Mouse (Mus musculus) layer of hippocampus, postnatal 36 days (tissue): ENCODE measurements around the gene As3mt. TPM values are rescaled to one million over a fixed set of nuclear protein-coding genes. Genes with fewer than 3 reads are reported as not detected.
"Not testable (repeated sequence)": the region's sequence is repeated elsewhere in the genome, so short reads cannot be mapped to it uniquely, and the experiment has no call there.

Experiments used
- DNase-seq, 2 experiments: peaks; one replicate each; pipeline ENCODE4 v3.0.0; 2022
- total RNA-seq, 2 experiments: library from RNA; stranded (reverse); gene quantifications; 2 replicates each; pipeline ENCODE4 v1.2.3; 2021

Gene As3mt
- total RNA-seq, 2 experiments from 2014 or later: 21.3 to 22.4 TPM

GRCm38 (mm10) chr19:46755066-46755465 lies 47.8 kb downstream of the As3mt start:
- DNase-seq: no peak

- no peak for DNase-seq
Observed at GRCm38 (mm10) chr19:46756221-46756620, 49.0 kb downstream of the As3mt start.

DNA sequence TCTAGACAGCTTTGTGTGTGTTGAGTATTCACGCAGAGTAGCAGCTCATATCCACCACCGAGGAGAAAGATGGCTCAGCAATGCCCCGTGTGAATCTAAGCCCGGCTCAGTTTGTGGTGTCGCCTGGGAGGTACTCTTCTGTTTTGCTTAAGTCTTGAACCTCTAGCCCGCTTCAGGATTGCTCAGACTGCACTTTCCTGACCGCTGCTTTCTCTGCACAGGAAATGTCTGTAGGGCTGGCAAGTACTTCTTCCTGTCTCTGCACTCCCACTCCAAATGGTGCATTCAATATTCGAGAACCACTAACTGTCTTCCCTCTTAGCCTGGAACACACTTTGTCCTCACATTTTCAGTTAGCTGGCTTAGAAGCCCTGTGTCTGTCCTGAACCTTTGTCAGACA lies 51.8 kb downstream of the As3mt start:
- DNase-seq: no peak

DNA sequence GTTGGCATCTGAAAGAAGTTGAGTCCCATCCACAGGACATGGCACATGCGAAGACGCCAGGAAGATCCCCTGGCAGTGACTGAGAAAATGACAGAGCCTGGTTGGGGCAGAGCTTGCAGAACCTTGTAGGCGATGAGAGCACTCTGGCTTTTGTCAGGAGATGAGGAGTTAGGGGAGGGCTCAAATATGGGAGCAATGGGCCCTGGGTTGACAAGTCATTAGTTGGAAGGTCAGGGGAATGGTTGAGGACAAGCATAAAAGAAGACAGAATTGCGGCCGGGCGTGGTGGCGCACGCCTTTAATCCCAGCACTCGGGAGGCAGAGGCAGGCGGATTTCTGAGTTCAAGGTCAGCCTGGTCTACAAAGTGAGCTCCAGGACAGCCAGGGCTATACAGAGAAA lies 52.7 kb downstream of the As3mt start:
- DNase-seq: not testable (repeated sequence)

- peak; percentile 81 to 85 for DNase-seq
Observed at GRCm38 (mm10) chr19:46760375-46761160, 53.3 kb downstream of the As3mt start.

GRCm38 (mm10) chr19:46761247-46761946 lies 54.1 kb downstream of the As3mt start, which contains the start of gene Cnnm2:
TSS of gene Cnnm2 (plus strand) at chr19:46761596.
- peak; percentile 100 for DNase-seq

DNA sequence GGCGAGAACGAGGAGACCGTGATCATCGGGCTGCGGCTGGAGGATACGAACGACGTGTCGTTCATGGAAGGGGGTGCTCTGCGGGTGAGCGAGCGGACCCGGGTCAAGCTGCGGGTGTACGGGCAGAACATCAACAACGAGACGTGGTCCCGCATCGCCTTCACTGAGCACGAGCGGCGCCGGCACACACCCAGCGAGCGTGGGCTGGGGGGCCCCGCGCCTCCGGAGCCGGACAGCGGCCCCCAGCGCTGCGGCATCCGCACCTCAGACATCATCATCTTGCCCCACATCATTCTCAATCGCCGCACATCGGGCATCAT lies 54.7 kb downstream of the As3mt start:
- no peak for DNase-seq

DNA sequence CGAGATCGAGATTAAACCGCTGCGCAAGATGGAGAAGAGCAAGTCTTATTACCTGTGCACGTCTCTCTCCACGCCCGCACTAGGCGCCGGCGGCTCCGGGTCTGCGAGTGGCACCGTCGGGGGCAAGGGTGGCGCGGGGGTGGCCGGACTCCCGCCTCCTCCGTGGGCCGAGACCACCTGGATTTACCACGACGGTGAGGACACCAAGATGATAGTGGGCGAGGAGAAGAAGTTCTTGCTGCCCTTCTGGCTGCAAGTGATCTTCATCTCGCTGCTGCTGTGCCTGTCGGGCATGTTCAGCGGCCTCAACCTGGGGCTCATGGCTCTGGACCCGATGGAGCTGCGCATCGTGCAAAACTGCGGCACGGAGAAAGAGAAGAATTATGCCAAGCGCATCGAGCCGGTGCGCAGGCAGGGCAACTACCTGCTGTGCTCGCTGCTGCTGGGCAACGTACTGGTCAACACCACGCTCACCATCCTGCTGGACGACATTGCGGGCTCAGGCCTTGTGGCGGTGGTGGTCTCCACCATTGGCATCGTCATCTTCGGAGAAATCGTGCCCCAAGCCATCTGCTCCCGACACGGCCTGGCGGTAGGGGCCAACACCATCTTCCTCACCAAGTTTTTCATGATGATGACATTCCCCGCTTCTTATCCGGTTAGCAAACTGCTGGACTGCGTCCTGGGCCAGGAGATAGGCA lies 55.2 kb downstream of the As3mt start:
- peak; percentile 19 to 51 for DNase-seq

DNA sequence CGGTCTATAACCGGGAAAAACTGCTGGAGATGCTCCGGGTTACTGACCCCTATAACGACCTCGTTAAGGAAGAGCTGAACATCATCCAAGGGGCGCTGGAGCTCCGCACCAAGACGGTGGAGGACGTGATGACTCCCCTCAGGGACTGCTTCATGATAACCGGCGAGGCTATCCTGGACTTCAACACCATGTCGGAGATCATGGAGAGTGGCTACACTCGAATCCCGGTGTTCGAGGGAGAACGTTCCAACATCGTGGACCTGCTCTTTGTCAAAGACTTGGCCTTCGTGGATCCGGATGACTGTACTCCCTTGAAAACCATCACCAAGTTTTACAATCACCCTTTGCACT lies 55.7 kb downstream of the As3mt start:
- peak; percentile 19 to 24 for DNase-seq

- DNase-seq: no peak
Observed at GRCm38 (mm10) chr19:46763356-46763755, 56.1 kb downstream of the As3mt start.

DNA sequence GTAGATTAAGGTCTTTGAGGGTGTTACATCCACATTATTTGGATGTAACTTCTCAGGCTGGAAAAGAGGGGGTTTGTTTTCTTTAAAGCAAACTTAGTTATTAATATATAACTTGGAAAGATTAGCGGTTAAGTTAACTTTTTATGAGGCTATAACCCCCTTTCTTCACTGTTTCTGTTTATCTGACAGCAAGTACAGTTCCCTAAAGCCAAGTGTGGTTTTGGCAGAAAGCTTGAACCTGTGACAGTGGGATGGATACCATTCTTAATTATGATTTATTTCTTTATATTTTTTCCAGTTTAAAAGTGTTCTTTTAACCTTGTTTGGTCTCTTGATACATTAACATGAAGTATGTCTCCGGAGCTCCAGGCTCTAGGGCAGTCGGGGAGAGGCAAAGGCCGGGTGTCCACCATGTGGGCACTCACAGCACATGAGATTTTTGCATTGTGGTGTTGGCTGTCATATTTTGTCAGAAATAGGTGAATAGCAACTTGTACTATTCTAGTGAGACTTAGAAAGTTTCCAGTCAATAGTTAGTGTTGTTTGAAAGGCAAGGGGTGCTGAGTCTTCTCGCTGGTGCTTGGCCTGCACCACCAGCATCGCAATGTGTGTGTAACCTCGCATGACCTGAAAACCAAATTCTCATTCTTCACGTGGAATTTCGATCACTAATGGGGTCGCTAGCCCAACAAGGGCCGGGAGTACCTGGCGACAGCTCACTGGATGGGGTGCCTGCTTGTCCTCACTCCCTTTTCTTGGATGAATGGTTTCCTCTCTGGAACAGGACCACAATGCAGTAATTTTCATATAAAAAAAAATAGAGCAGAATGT lies 56.9 kb downstream of the As3mt start:
- no peak for DNase-seq

DNA sequence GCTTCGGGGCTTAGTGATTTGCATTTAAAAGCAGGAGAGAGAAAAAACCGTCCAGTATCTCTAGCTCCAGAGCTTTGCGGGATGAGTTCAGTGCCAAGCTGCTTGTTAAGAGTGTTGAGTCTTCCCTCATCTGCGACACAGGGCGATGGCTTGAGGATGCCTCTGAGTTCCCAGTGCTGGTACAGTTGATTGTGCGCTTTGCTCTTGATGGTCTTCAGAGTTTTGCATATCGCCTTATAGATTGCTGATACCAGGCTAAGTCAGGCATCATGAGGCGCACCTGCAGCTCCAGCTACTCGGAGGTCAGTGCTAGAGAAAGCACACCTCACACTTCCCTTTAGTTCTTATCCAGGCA lies 57.5 kb downstream of the As3mt start:
- no peak for DNase-seq

- DNase-seq: no peak
Observed at GRCm38 (mm10) chr19:46766125-46766524, 58.9 kb downstream of the As3mt start.

DNA sequence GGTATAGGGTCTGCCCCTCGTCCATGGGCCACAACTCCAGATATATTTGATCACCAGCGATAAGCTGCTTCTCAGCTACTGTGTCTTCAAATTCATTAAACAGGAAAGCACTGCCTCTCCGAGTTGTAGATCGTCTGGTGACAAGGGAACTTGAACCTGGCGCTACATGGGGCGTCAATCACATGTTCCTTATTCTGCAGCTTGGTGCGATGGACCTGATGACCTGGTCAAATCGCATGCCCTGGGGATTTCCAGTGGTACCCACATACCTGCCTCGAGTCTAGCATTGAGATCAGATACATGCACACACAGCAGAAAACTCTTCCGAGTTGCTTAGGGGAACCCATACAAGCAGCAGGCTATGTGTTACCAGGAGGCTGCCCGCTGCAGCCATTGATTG lies 62.5 kb downstream of the As3mt start:
- DNase-seq: no peak

- no peak for DNase-seq
Observed at GRCm38 (mm10) chr19:46771801-46772200, 64.5 kb downstream of the As3mt start.

DNA sequence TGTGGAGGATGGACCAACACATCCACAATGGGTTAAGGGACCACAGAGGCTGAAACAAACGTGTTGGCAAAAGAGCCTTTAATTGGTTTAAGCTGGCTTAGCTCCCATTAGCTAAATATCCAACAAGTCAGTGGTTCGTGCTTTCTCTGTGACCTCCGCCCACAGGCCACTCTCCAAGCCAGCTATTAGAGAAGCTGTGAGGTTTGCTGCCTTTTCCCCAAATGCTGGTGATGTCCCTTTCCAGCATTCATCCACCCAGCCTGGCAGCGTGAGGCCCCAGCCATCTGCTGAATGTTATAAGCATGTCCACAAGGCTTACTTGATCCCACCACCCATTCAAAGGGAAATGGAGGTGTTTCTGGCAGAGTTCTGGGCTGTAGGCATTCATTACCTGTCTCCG lies 69.1 kb downstream of the As3mt start:
- DNase-seq: no peak

- no peak for DNase-seq
Observed at GRCm38 (mm10) chr19:46776850-46777249, 69.6 kb downstream of the As3mt start.

- DNase-seq: no peak
Observed at GRCm38 (mm10) chr19:46777928-46778680, 70.8 kb downstream of the As3mt start.

DNA sequence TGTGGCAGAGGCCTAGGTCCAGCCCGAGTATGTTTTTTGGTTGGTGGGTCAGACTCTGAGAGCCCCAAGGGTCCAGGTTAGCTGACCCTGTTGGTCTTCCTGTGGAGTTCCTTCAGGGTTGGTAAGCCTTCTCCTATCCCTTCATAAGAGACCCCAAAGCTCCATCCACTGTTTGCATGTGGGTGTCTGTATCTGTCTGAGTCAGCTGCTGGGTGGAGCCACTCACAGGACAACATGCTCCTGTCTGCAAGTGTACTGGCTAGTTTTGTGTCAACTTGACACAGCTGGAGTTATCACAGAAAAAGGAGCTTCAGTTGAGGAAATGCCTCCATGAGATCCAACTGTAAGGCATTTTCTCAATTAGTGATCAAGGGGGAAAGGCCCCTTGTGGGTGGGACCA lies 71.9 kb downstream of the As3mt start:
- not testable (repeated sequence) for DNase-seq

- DNase-seq: no peak
Observed at GRCm38 (mm10) chr19:46784038-46784437, 76.8 kb downstream of the As3mt start.

GRCm38 (mm10) chr19:46784502-46784901 lies 77.2 kb downstream of the As3mt start:
- DNase-seq: no peak

- DNase-seq: no peak
Observed at GRCm38 (mm10) chr19:46785633-46786032, 78.4 kb downstream of the As3mt start.
